Mouse (Mus musculus): Measurements from ENCODE around the gene Swt1. TPM values are rescaled to one million over a fixed set of nuclear protein-coding genes. Genes with fewer than 3 reads are reported as not detected.

Swt1 gene
- total RNA-seq (2023): 10 to 100 TPM; 36.3 to 37.6 TPM

GRCm38 (mm10) chr1:151428263-151429221 is at the start of gene Swt1, which contains the start of gene Trmt1l:
Gene Swt1, minus strand, starts transcription at chr1:151428455.
Gene Trmt1l, plus strand, starts transcription at chr1:151428542.

GRCm38 (mm10) chr1:151344283-151345108 is 83.8 kb downstream of the Swt1 start, which contains the start of gene Ivns1abp:
Gene Ivns1abp, plus strand, starts transcription at chr1:151344477.

Other genes starting within 250 kb of the Swt1 start
- gene Gm47985, start 245.9 kb downstream of the Swt1 start, total RNA-seq (2023): not detected
- not detected for gene Gm8947, start 236.1 kb downstream of the Swt1 start, total RNA-seq (2023)
- not detected for gene Gm47995, start 230.0 kb downstream of the Swt1 start, total RNA-seq (2023)
- gene 3110040M04Rik, start 224.3 kb downstream of the Swt1 start, total RNA-seq (2023): not detected
- not detected for gene Gm47996, start 218.3 kb downstream of the Swt1 start, total RNA-seq (2023)
- gene Ivns1abp, start 84.0 kb downstream of the Swt1 start, total RNA-seq (2023): 100 to 1,000 TPM; 354 to 380 TPM
- 10 to 100 TPM; 44.9 to 49.4 TPM for gene Trmt1l, start 87 bp upstream of the Swt1 start, total RNA-seq (2023)
- 10 to 100 TPM; 52.5 to 71.3 TPM for gene Rnf2, start 72.5 kb upstream of the Swt1 start, total RNA-seq (2023)
- gene Fam129a, start 142.7 kb upstream of the Swt1 start, total RNA-seq (2023): under 1 TPM; 0.27 to 0.93 TPM